Mouse (Mus musculus) liver, embryonic 12.5 days (tissue): ENCODE measurements around the gene Gm26558. TPM values are rescaled to one million over a fixed set of nuclear protein-coding genes. Genes with fewer than 3 reads are reported as not detected.

Source experiments
- ATAC-seq: fragments of 200-750 bp; cut with Nextera tagmentation; 2 replicates; pipeline ENCODE4 v1.8.0; 2017; ENCODE audit warnings: moderate number of reproducible peaks, mild to moderate bottlenecking, moderate library complexity
- H3K27ac ChIP-seq: fragments of 300-500 bp; sonication (generic); 2 replicates; pipeline ENCODE4 v1.5.1; 2016; ENCODE audit warnings: mild to moderate bottlenecking
- H3K27me3 ChIP-seq: fragments of 300-500 bp; sonication (generic); replicated peaks from 2 replicates; pipeline ENCODE4 v1.6.1; 2016; ENCODE audit warnings: mild to moderate bottlenecking, moderate library complexity
- H3K36me3 ChIP-seq: fragments of 300-500 bp; sonication (generic); 2 replicates; pipeline ENCODE4 v1.6.1; 2016; ENCODE audit warnings: mild to moderate bottlenecking, moderate library complexity
- H3K4me1 ChIP-seq: fragments of 300-500 bp; sonication (generic); 2 replicates; pipeline ENCODE4 v1.6.1; 2016
- H3K4me2 ChIP-seq: fragments of 300-500 bp; sonication (generic); 2 replicates; pipeline ENCODE4 v1.6.1; 2016; ENCODE audit warnings: mild to moderate bottlenecking, moderate library complexity
- H3K4me3 ChIP-seq: fragments of 300-500 bp; sonication (generic); 2 replicates; pipeline ENCODE4 v1.5.1; 2016; ENCODE audit warnings: mild to moderate bottlenecking, moderate library complexity
- H3K9ac ChIP-seq: fragments of 300-500 bp; sonication (generic); 2 replicates; pipeline ENCODE4 v1.6.1; 2016; ENCODE audit warnings: mild to moderate bottlenecking, moderate library complexity
- H3K9me3 ChIP-seq: fragments of 300-500 bp; sonication (generic); replicated peaks from 2 replicates; pipeline ENCODE4 v1.6.1; 2016; ENCODE audit warnings: mild to moderate bottlenecking, moderate library complexity
- WGBS: fragments of 180-500 bp; shearing (Covaris S2); methylation state at CpG from one replicate; pipeline ENCODE4 v1.1.7; 2016; ENCODE audit not compliant: insufficient replicate concordance; 5-methylcytosine and 5-hydroxymethylcytosine counted together
- polyA plus RNA-seq: library from polyadenylated mRNA; unstranded; fragments of >200 nt; fragmentation: Nextera tagmentation; extraction: Ambion mirVana; gene quantifications from 2 replicates; pipeline ENCODE4 v1.2.1, GENCODE M21; 2016

Gene Gm26558
- polyA plus RNA-seq, 1 experiment from 2014 or later = 2.5 TPM

DNA sequence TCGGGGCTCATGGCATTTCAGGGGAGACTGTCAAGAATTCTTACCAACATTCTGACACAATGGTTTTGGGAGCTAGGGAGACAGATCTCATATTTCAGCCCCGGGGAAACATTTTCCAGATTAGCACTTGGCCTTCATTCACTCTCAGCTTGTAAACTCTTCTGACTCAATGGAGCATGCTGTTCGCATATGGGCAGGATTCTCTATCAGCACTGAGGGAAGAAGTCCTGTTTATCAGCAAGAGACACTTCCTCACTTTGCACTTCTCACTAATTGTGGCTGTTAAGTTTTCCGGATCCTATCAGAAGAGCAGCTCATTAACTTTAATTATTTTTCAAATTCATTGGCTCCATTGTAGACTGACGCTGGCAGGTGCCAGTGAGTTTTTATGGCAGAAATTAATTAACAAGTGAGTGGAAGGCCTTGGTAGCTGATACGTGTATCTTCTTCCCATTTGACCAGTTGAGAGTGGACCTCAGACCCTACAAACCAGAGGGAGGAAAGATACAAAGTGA is 16.6 kb downstream of the Gm26558 start:
- Histone ChIP-seq H3K27me3 (no peaks in the 10 kb centered on the region), H3K4me3 (no peak overlapping the region), H3K36me3 (no peaks in the 10 kb centered on the region), H3K4me1 (no peaks in the 10 kb centered on the region), H3K9ac (no peak overlapping the region), H3K9me3 (no peaks in the 10 kb centered on the region), H3K4me2 (no peak overlapping the region), H3K27ac (no peak overlapping the region)
- no peak for ATAC-seq
- WGBS = 48% methylated on average over 6 of the region's 6 CpGs

DNA sequence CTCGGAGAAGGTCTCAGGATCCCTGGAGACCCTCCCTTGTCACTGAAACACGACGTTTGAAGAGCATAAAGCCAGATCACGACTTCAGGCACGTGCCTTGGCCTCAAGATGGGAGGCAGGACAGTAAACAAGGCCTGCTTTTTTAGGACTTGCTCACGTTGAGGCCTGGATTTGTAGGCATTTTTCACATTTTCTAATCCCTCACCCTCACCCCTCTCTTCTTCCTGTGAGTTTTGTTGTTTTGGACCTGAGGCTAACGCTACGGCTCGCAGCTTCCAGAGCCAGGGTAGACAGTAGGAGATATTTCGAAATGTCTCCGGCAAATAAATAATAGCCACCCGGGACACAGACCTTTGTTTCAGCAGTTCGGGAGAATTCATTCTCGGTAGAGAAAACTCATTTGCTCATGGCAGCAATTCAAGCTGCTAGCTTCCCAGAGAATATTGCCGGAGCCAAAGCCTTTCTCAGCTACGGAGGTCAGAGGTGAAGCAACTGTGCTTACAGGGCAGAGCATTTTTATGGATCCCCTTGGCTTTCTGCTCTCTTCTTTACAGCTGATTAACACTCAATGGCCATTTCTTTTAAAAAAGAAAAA is 18.8 kb downstream of the Gm26558 start:
- WGBS = 68% methylated on average over 16 of the region's 16 CpGs

GRCm38 (mm10) chr2:70640968-70641367 is 20.9 kb downstream of the Gm26558 start:
- H3K27me3 ChIP-seq = no peaks in the 10 kb centered on the region
- no peak overlapping the region for H3K4me3 ChIP-seq
- H3K36me3 ChIP-seq = no peaks in the 10 kb centered on the region
- no peak for ATAC-seq
- no peak overlapping the region for H3K27ac ChIP-seq
- no peak overlapping the region for H3K9ac ChIP-seq
- H3K9me3 ChIP-seq = 0 out of 2 replicates have a peak, but pooled peaks cover 3% of the 10 kb centered on the region
- no peak overlapping the region for H3K4me2 ChIP-seq
- H3K4me1 ChIP-seq = no peaks in the 10 kb centered on the region

More for the DNA sequence above, 18.8 kb downstream of the Gm26558 start:
- H3K9ac ChIP-seq = no peak overlapping the region
- H3K4me2 ChIP-seq = no peak overlapping the region
- no peaks in the 10 kb centered on the region for H3K27me3 ChIP-seq
- H3K4me3 ChIP-seq = no peak overlapping the region
- no peak overlapping the region for H3K27ac ChIP-seq
- no peaks in the 10 kb centered on the region for H3K9me3 ChIP-seq
- no peak for ATAC-seq
- H3K36me3 ChIP-seq = no peaks in the 10 kb centered on the region
- no peaks in the 10 kb centered on the region for H3K4me1 ChIP-seq

- no peak overlapping the region for H3K4me2 ChIP-seq
- no peak for ATAC-seq
- H3K36me3 ChIP-seq = no peaks in the 10 kb centered on the region
- 0 out of 2 replicates have a peak, but pooled peaks cover 4% of the 10 kb centered on the region for H3K4me1 ChIP-seq
- no peak overlapping the region for H3K9ac ChIP-seq
- WGBS = 67% methylated on average over 5 of the region's 5 CpGs
- 0 out of 2 replicates have a peak, but pooled peaks cover 3% of the 10 kb centered on the region for H3K9me3 ChIP-seq
- H3K4me3 ChIP-seq = no peak overlapping the region
- H3K27ac ChIP-seq = no peak overlapping the region
- no peaks in the 10 kb centered on the region; the same call in 1 of the 2 replicates for H3K27me3 ChIP-seq
These were observed 27.7 kb downstream of the Gm26558 start for GRCm38 (mm10) chr2:70634028-70634690.

GRCm38 (mm10) chr2:70632412-70632811 is 29.5 kb downstream of the Gm26558 start:
- no peaks in the 10 kb centered on the region for H3K36me3 ChIP-seq
- no peak overlapping the region for H3K4me2 ChIP-seq
- 60% methylated on average over 1 of the region's 1 CpGs for WGBS
- H3K4me3 ChIP-seq = no peak overlapping the region
- no peaks in the 10 kb centered on the region; the same call in 1 of the 2 replicates for H3K27me3 ChIP-seq
- H3K9me3 ChIP-seq = 0 out of 2 replicates have a peak, but pooled peaks cover 1% of the 10 kb centered on the region
- no peak overlapping the region for H3K9ac ChIP-seq
- H3K27ac ChIP-seq = no peak overlapping the region
- H3K4me1 ChIP-seq = peaks cover 10% of the 10 kb centered on the region; the same call in 1 of the 2 replicates
- no peak for ATAC-seq

GRCm38 (mm10) chr2:70631321-70631720 is 30.6 kb downstream of the Gm26558 start:
- no peak for ATAC-seq
- H3K36me3 ChIP-seq = no peaks in the 10 kb centered on the region
- no peak overlapping the region for H3K4me3 ChIP-seq
- 60% methylated on average over 1 of the region's 1 CpGs for WGBS
- no peak overlapping the region for H3K4me2 ChIP-seq
- H3K4me1 ChIP-seq = peaks cover 10% of the 10 kb centered on the region; the same call in 1 of the 2 replicates
- H3K27ac ChIP-seq = no peak overlapping the region
- no peaks in the 10 kb centered on the region for H3K9me3 ChIP-seq
- no peaks in the 10 kb centered on the region; the same call in 1 of the 2 replicates for H3K27me3 ChIP-seq
- H3K9ac ChIP-seq = no peak overlapping the region

DNA sequence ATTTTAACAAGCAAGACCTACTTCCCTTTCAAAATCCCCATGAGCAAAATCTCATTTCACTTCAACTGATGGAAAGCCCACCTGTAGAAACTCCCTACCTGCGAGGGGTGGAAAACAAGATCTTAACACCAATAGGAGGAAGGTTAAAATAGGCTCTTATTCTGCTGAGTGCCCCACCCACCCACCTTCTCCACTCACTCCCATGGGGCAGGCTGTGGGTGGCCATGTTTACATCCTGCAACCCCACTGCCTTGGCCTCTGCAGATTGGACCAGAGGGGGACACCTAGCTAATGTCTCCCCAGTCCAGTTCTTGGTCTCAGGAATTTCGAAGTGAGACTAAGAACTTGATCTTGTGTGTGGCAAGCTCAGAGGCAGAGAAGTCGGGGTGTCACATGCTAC is 32.0 kb downstream of the Gm26558 start:
- H3K4me2 ChIP-seq = no peak overlapping the region
- H3K27ac ChIP-seq = no peak overlapping the region
- 58% methylated on average over 3 of the region's 3 CpGs for WGBS
- ATAC-seq = no peak
- H3K27me3 ChIP-seq = no peaks in the 10 kb centered on the region; the same call in 1 of the 2 replicates
- H3K4me1 ChIP-seq = peaks cover 10% of the 10 kb centered on the region; the same call in 1 of the 2 replicates
- H3K9me3 ChIP-seq = no peaks in the 10 kb centered on the region
- no peak overlapping the region for H3K9ac ChIP-seq
- H3K36me3 ChIP-seq = no peaks in the 10 kb centered on the region
- H3K4me3 ChIP-seq = no peak overlapping the region

DNA sequence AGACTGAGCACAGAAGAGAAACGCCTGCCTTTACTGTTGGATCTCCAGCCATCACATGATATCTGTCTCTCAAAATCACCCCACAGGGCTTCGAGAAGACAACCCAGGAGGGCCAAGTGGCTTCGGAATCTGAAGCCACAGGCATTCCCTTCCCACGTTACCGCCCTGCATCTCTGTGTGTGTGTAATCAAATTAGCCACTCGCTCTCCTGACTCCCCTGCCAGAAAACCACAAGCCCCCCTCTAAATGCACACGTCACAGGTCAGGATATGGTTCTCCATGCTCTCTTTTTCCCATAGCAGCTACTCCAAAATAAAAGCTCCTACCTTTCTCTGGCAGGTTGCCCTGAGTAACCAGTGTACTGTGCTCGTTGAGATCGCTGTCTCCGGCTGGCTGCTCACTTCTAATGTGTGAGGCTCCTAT is 32.6 kb downstream of the Gm26558 start:
- no peaks in the 10 kb centered on the region for H3K9me3 ChIP-seq
- no peaks in the 10 kb centered on the region for H3K36me3 ChIP-seq
- no peak overlapping the region for H3K9ac ChIP-seq
- WGBS = 31% methylated on average over 10 of the region's 10 CpGs
- H3K4me2 ChIP-seq = no peak overlapping the region
- H3K4me1 ChIP-seq = peaks cover 10% of the 10 kb centered on the region; the same call in 1 of the 2 replicates
- no peak overlapping the region for H3K27ac ChIP-seq
- ATAC-seq = no peak
- no peaks in the 10 kb centered on the region for H3K27me3 ChIP-seq
- no peak overlapping the region for H3K4me3 ChIP-seq

- Histone ChIP-seq H3K9ac (no peak overlapping the region), H3K27me3 (no peaks in the 10 kb centered on the region), H3K36me3 (no peaks in the 10 kb centered on the region), H3K27ac (no peak overlapping the region), H3K4me2 (no peak overlapping the region), H3K4me1 (peaks cover 10% of the 10 kb centered on the region; the same call in 1 of the 2 replicates), H3K9me3 (no peaks in the 10 kb centered on the region), H3K4me3 (no peak overlapping the region)
- 46% methylated on average over 12 of the region's 12 CpGs for WGBS
- ATAC-seq = 0 out of 2 replicates have a peak, but pooled peaks have one; percentile 30
These were observed 33.5 kb downstream of the Gm26558 start for GRCm38 (mm10) chr2:70628397-70628796.

DNA sequence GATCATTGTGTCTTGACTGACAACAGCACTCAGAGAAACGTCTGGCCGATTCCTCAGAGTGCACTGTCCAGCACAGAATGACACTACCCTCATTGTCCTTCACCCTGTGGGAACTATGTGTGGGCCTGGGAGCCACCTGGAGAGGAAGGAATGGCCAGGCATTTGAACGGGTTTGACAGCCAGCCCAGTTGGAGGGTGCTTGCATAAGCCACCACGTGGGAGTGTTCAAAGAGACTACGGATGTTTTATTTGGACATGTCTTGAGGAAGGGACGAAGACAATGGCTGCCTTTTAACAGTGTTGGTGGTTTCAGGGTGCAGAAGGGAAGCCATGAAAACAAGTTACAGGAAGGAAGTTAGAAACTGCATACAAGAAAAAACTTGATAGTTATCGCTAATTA is 36.1 kb downstream of the Gm26558 start:
- Histone ChIP-seq H3K4me2 (no peak overlapping the region), H3K9ac (no peak overlapping the region), H3K4me1 (peaks cover 10% of the 10 kb centered on the region; the same call in 1 of the 2 replicates), H3K27ac (no peak overlapping the region), H3K36me3 (no peaks in the 10 kb centered on the region), H3K4me3 (no peak overlapping the region), H3K27me3 (no peaks in the 10 kb centered on the region), H3K9me3 (no peaks in the 10 kb centered on the region)
- ATAC-seq = no peak
- WGBS = 61% methylated on average over 7 of the region's 7 CpGs

DNA sequence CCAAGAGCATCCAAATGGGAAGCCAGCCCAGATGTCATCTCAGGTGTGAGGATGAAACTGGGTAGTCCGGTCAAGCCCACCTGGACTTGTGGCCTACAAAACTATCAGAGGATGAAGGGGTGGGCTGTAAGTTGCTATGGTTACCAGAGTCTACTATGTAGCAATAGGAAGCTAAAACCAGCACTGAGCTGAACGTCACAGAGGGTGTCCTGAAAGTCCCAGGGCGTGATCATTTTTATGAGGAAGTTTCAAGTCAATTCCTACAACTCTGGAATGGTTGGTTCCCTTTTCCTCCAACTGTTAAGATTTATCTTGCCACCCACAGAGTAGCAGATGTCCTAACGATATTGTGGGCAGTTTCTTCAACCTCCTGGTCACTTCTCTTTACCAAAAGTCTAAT is 39.7 kb downstream of the Gm26558 start:
- ATAC-seq = no peak
- H3K9ac ChIP-seq = no peak overlapping the region
- H3K36me3 ChIP-seq = no peaks in the 10 kb centered on the region

GRCm38 (mm10) chr2:70620225-70620624 is 41.7 kb downstream of the Gm26558 start:
- 21% methylated on average over 6 of the region's 6 CpGs for WGBS

More for the DNA sequence above, 39.7 kb downstream of the Gm26558 start:
- 37% methylated on average over 4 of the region's 4 CpGs for WGBS
- Histone ChIP-seq H3K9me3 (no peaks in the 10 kb centered on the region), H3K4me1 (no peaks in the 10 kb centered on the region), H3K27ac (no peak overlapping the region), H3K4me2 (no peak overlapping the region), H3K27me3 (no peaks in the 10 kb centered on the region), H3K4me3 (no peak overlapping the region)

More at GRCm38 (mm10) chr2:70620225-70620624, 41.7 kb downstream of the Gm26558 start:
- Histone ChIP-seq H3K9ac (no peak overlapping the region), H3K4me3 (no peak overlapping the region), H3K36me3 (no peaks in the 10 kb centered on the region), H3K4me2 (no peak overlapping the region), H3K27me3 (no peaks in the 10 kb centered on the region), H3K9me3 (no peaks in the 10 kb centered on the region), H3K4me1 (no peaks in the 10 kb centered on the region), H3K27ac (no peak overlapping the region)
- no peak for ATAC-seq
